Mouse (Mus musculus): ENCODE results near the gene Aox2.
"Not testable (repeated sequence)": the region's sequence is repeated elsewhere in the genome, so short reads cannot be mapped to it uniquely, and the experiment has no call there.

Gene Aox2

GRCm38 (mm10) chr1:58346159-58346558 lies 68.0 kb downstream of the Aox2 start:
- no peak for ATAC-seq (ENCODE audit: low TSS enrichment)

- ATAC-seq (ENCODE audit: low TSS enrichment), result no peak
These were observed 70.6 kb downstream of the Aox2 start for GRCm38 (mm10) chr1:58348712-58349111.

GRCm38 (mm10) chr1:58353238-58353893 lies 75.2 kb downstream of the Aox2 start:
- ATAC-seq (ENCODE audit: low TSS enrichment), result no peak

GRCm38 (mm10) chr1:58358958-58359901 lies 81.1 kb downstream of the Aox2 start:
- ATAC-seq (ENCODE audit: low TSS enrichment), result peak; percentile 100

- ATAC-seq (ENCODE audit: low TSS enrichment), result no peak
These were observed 84.2 kb downstream of the Aox2 start for GRCm38 (mm10) chr1:58362296-58362695.

GRCm38 (mm10) chr1:58364551-58364950 lies 86.4 kb downstream of the Aox2 start:
- no peak for ATAC-seq (ENCODE audit: low TSS enrichment)

GRCm38 (mm10) chr1:58365829-58366228 lies 87.7 kb downstream of the Aox2 start:
- ATAC-seq (ENCODE audit: low TSS enrichment), result no peak

- ATAC-seq (ENCODE audit: low TSS enrichment), result peak; percentile 93
These were observed 88.8 kb downstream of the Aox2 start for GRCm38 (mm10) chr1:58366737-58367471.

GRCm38 (mm10) chr1:58369716-58370115 lies 91.6 kb downstream of the Aox2 start:
- no peak for ATAC-seq (ENCODE audit: low TSS enrichment)

- not testable (repeated sequence) for ATAC-seq (ENCODE audit: low TSS enrichment)
These were observed 96.1 kb downstream of the Aox2 start for GRCm38 (mm10) chr1:58374266-58374665.

- no peak for ATAC-seq (ENCODE audit: low TSS enrichment)
These were observed 97.5 kb downstream of the Aox2 start for GRCm38 (mm10) chr1:58375574-58376147.

- ATAC-seq (ENCODE audit: low TSS enrichment), result no peak
These were observed 104.6 kb downstream of the Aox2 start for GRCm38 (mm10) chr1:58382586-58383281.

GRCm38 (mm10) chr1:58391421-58392267 lies 113.5 kb downstream of the Aox2 start:
- ATAC-seq (ENCODE audit: low TSS enrichment), result no peak; the same call in 1 of the 2 replicates

- peak; percentile 21; the same call in 1 of the 2 replicates for ATAC-seq (ENCODE audit: low TSS enrichment)
These were observed 114.1 kb downstream of the Aox2 start for GRCm38 (mm10) chr1:58392268-58392651.

GRCm38 (mm10) chr1:58392652-58393283 lies 114.6 kb downstream of the Aox2 start, which contains the start of gene Bzw1:
Gene Bzw1, plus strand, starts transcription at chr1:58392898.
- peak; percentile 95 for ATAC-seq (ENCODE audit: low TSS enrichment)

- ATAC-seq (ENCODE audit: low TSS enrichment), result peak; percentile 53
These were observed 115.4 kb downstream of the Aox2 start for GRCm38 (mm10) chr1:58393284-58394195.

GRCm38 (mm10) chr1:58395341-58395740 lies 117.2 kb downstream of the Aox2 start:
- ATAC-seq (ENCODE audit: low TSS enrichment), result no peak

GRCm38 (mm10) chr1:58396179-58396578 lies 118.1 kb downstream of the Aox2 start:
- no peak for ATAC-seq (ENCODE audit: low TSS enrichment)

- ATAC-seq (ENCODE audit: low TSS enrichment), result no peak
These were observed 119.6 kb downstream of the Aox2 start for GRCm38 (mm10) chr1:58397731-58398130.

Data from frontal cortex, adult (tissue).